Mouse (Mus musculus): Measurements from ENCODE around the gene Prm3.
"Not testable (repeated sequence)": the region's sequence is repeated elsewhere in the genome, so short reads cannot be mapped to it uniquely, and the experiment has no call there.

Gene Prm3

DNA sequence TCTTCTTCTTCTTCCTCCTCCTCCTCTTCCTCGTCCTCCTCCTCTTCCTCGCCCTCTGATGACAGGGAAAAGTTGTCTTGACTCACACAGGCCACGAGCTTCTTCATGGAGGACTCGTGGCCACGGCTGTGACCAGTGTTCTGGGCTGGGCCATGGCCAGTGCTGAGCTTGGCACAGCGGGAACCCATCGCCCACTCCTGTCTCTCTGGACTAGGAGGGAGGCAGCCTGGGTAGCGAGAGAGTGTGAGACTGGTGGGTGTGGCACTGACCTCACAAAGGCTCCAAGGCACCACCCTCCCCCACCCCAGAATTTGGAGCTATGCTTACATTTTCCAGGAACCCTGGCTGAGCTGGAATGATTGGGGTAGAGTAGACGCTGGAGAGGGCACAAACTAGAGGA lies at the start of gene Prm3:
Gene Prm3, minus strand, starts transcription at position 213 of the 400 bp plus-strand sequence.
- no peak for DNase-seq (ENCODE audit: low spot score)

GRCm38 (mm10) chr16:10840018-10840417 lies 49.3 kb upstream of the Prm3 start:
- DNase-seq (ENCODE audit: low spot score), result no peak

- DNase-seq (ENCODE audit: low spot score), result no peak
Measured at GRCm38 (mm10) chr16:10838487-10839245, 48.0 kb upstream of the Prm3 start.

DNA sequence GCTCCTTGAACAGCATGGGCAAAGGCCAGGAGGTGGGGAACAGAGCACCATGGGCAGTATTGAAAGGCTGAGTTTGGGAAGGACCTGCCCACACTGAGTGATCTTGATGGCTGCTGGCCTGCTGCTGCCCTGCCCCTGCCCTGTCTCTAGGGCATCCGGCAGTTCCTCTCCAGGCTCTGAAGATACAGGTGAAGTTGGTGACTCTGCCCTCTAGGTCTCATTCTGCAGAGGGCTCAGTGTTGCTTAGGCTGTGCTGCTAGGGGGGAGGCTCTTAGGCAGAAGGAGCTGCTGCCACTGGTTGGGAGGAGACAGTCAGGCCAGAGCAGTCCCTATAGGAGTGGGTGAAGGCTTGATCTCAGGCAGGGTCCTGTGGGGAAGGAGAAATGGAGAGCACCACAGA lies 47.2 kb upstream of the Prm3 start:
- no peak for DNase-seq (ENCODE audit: low spot score)

DNA sequence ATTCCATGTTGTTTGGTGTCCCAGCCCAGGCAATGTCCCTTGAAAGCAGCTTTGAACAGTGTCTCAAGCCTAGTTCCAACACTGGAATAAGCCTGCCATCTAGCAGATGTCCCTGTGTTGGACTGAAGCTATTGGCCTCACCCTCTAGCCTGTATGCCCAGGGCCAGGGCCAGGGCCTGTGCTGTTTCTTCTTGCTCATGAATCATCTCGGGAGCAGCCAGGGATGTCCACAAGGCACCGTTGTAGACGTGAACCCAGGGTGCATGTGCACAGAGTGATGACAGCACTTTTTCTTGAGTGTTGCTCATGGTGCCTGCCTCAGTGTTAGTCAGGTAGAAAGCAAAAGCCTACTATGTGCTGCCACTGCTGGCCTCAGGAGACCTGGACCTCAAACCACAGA lies 46.5 kb upstream of the Prm3 start:
- DNase-seq (ENCODE audit: low spot score), result no peak

GRCm38 (mm10) chr16:10836388-10836787 lies 45.7 kb upstream of the Prm3 start:
- DNase-seq (ENCODE audit: low spot score), result no peak

GRCm38 (mm10) chr16:10834911-10835587 lies 44.3 kb upstream of the Prm3 start, which contains the start of gene Rmi2:
Gene Rmi2 (plus strand): TSS chr16:10835059.
- peak; percentile 88 for DNase-seq (ENCODE audit: low spot score)

DNA sequence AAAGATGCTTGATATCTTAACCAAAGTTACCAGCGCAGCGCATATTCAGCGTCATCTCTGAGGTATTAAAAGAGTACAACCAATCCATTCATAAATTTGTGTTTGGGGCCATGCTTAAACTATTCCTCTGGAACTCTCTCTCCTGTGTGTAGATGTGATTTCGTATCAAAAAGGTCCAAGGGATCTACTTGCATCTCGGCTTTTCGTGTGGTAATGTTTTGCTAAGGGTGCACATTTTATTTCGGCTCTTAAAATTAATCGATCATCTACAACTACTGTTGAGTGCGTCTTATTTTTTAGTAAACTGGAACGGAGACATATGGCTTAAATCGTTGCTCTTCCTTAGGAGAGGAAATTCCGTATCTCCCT lies 43.8 kb upstream of the Prm3 start:
- DNase-seq (ENCODE audit: low spot score), result no peak

GRCm38 (mm10) chr16:10828461-10828805 lies 37.7 kb upstream of the Prm3 start:
- no peak for DNase-seq (ENCODE audit: low spot score)

DNA sequence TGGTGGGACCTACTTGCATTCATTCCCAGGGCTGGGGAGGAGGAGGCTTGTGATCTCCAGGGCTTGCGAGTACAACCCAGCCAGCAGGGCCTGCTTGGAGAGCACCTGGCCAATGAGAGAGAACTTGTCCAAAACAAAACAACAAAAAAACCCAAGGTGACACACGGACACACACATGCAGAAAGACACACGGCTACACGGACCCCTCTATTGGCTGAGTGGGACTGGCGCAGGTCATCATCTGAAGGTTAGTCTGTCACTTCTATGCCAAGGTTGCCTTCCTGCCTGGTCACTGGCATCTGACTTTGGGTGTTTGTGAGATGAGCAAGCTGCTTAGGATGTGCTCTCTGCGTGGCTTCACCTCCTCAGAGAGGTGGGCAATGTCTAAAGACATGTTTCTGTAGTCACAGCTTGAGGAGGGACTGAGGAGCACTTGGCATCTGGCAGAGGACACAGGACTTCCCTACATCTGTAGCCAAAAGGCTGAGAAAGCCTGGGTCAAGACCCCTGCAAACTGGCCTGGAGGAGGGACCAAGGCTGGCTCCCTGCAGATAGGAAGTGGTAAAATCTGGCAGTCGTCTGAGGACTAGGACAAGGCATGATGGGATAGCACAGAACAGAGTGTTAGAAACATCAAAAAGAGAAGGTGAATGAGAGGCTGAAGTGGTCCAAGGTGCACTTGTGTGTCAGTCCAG lies 37.2 kb upstream of the Prm3 start:
- DNase-seq (ENCODE audit: low spot score), result no peak

DNA sequence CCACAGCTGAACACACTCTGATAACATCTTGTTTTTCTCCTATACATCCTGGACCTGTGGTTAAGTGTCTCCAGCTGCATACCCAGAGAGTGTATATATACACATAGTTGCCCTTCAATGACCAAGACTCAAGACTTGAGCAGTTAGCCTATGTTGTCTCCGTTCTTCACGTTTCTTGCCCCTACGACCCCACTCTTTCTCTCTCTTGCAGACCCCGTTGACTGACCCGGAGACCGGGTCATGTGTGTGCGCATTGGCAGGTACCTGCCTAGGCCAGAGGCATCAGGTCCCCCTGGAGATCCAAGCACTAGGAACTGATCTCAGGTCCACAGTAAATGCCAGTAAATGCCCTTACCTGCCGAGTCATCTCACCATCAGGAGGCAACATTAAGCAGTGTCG lies 36.6 kb upstream of the Prm3 start:
- no peak for DNase-seq (ENCODE audit: low spot score)

DNA sequence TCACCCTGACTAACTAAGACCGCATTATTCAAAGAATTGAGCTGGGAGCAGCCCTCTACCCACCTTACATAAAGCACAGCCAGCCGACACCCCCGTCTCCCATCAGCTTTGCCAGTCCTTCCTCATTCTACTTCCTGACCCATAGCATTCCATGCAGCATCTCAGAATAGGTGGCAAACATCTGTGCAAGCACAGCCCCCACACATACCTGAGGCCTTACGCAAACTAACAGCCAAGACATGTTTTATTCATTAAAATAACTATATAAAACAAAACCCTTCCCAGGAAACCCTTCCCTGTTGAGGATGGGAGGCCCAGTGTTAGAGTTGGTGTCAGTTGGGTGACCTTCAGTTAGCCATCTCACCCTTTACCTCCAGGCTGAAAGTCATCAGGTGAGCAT lies 35.1 kb upstream of the Prm3 start:
- no peak for DNase-seq (ENCODE audit: low spot score)

GRCm38 (mm10) chr16:10824536-10824935 lies 33.8 kb upstream of the Prm3 start:
- no peak for DNase-seq (ENCODE audit: low spot score)

DNA sequence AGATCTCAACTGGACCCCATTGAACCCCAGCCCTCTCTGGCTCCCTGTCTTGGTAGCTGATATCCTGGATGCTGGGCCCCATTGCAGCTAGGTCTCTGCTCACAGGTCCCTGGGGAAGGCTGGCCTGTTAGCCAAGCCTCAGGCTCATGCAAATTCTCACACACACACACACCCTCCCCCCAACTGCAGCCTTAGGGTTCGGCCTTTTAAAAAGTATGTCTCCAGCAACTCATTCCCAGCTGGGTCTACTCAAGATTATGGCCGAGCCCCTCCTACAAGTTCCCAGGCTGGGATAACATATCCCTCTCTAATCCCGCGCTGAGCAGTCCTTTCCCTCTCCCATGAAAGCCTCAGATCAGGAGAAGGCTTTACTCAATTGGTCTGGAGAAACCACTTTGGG lies 30.7 kb upstream of the Prm3 start:
- DNase-seq (ENCODE audit: low spot score), result no peak

GRCm38 (mm10) chr16:10819966-10820365 lies 29.3 kb upstream of the Prm3 start:
- no peak for DNase-seq (ENCODE audit: low spot score)

DNA sequence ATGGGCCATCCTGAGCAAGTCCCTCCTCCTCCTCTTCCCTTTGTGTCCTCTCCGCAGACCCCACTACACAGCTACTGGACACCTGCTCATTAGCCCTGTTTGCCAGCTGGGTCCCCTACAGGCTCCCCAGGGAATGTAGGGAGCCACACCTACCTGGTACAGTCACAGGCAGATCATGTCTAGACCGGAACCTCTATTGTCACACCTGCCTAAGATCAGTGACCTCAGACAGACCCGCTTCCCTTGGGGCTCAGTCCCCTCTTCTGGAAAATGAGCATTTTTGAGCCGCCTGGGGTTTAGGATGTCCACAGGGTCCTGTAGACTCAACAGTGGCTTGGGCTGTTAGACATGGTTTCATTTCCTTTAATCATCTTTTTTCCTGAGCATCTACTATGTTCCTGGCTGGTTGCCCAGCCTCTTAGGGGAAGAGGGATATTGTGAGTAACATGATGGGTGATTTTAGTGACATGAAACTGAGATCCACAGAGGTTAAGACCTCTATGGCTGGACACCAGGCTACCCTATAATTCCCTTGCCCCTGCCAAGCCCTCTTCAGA lies 27.9 kb upstream of the Prm3 start:
- no peak for DNase-seq (ENCODE audit: low spot score)

DNA sequence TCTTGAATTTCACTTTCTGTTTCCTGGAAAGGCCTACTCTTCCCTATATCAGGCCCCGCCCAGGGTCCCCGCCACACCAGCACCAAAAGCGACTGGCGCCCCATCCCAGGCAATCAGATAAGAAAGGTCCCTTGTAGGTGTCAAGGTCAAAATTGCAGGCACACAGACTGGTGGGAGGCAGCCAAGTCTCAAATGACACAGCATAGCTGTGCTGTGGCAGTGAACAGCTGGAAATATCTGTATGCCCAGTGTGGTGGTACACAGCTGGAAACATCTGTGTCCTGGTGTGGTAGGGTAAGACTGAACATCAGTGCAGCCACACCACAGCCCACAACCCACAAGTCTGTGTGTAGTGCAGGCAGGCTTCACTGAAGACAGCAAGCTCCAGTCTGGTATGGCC lies 24.1 kb upstream of the Prm3 start:
- DNase-seq (ENCODE audit: low spot score), result no peak

DNA sequence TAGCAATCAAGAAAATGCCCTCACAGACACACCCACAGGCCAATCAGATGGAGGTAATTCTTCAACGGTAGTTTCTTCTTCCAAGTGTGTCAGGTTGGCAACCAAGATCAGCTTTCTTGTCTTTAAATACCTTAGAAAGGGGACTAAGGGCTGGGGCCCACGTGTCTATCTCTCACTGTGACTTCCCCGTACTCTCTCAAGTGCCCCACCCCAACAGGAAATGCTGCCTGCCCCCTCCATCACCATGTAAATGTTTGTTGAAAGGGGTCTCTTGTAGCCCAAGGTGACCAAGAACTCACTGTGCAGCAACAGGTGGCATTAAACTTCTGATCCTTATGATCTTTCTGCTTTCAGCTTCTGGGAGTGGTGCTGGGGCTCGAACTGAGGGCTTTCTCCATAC lies 23.0 kb upstream of the Prm3 start:
- DNase-seq (ENCODE audit: low spot score), result no peak

DNA sequence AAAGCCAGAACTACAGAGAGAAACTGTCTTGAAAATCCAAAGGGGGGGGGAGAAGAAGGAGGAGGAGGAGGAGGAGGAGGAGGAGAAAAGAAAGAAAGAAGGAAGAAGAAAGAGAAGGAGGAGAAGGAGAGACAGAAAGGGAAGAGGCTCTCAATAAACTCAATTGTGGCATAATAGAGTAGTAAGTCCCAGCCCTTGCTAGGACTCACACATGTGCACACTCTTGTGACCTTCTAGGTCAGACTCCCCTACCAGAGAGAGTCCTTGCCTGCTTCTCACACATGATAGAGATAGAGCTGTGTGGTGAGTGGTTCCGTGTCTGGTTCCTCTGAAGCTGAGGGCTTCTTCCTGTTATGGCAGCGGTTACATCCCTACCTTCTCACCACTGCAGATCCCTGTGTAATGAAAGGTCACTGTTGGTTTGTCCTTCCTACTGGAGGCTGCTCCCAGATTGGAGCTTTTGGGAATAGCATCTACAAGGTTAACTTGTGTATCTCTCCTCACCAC lies 22.2 kb upstream of the Prm3 start, which contains the start of gene Gm11172:
Gene Gm11172, plus strand, starts transcription at position 51 of the 507 bp plus-strand sequence.
- DNase-seq (ENCODE audit: low spot score), result no peak

DNA sequence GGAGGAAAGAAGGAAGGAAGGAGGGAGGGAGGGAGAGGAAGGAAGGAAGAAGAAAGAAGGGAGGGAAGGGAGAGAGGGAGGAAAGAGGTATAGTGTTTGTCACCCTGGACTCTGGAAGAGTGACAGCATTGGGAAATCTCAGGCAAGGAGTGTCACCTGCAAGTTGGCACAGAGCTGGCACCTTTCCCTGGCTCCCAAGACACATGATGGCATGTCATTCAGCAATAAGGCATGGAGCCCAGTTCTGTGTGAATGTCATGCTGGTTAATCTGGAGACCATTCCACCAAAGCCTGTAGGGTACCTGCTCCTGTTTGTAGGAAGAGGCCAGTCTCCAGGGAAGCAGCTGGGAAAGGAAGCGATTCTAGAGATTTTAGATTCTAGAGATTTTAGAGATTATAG lies 19.7 kb upstream of the Prm3 start:
- no peak for DNase-seq (ENCODE audit: low spot score)

GRCm38 (mm10) chr16:10805789-10806527 lies 15.2 kb upstream of the Prm3 start, which contains the start of gene Prm1:
Gene Prm1 (minus strand): TSS chr16:10805839.
- no peak for DNase-seq (ENCODE audit: low spot score)

GRCm38 (mm10) chr16:10802420-10802819 lies 11.7 kb upstream of the Prm3 start:
- DNase-seq (ENCODE audit: low spot score), result not testable (repeated sequence)

Data from testis, postnatal 10 days (tissue).